Mouse (Mus musculus): ENCODE measurements at regions not wholly inside any gene's neighbourhood (a gene's known extent, or its start where the extent isn't known, plus 50 kb on each side); places are given as distances from the start of the nearest gene placed in this dataset.

- no peak for DNase-seq (ENCODE audit: low spot score)
- ATAC-seq (replicated peaks; ENCODE audit: low FRiP score) = no peak
- WGBS = 90% methylated on average over 1 of the region's 1 CpGs
- no peaks in the 10 kb centered on the region for H3K4me1 ChIP-seq (replicated peaks; ENCODE audit: control insufficient read depth, insufficient read depth, low read length)
- H3K27ac ChIP-seq (ENCODE audit: low read depth, low read length) = no peak overlapping the region
- no peaks in the 10 kb centered on the region for H3K36me3 ChIP-seq (ENCODE audit: control insufficient read depth, insufficient read depth, low read length)
- H3K4me3 ChIP-seq (ENCODE audit: low read depth, low read length) = no peak overlapping the region
- no peaks in the 10 kb centered on the region for H3K27me3 ChIP-seq (ENCODE audit: control insufficient read depth, insufficient read depth, low read length)
- H3K4me2 ChIP-seq (ENCODE audit: low read depth, low read length, severe bottlenecking) = no peak overlapping the region
- H3K9ac ChIP-seq (ENCODE audit: low read length) = no peak overlapping the region
- H3K9me3 ChIP-seq (ENCODE audit: control insufficient read depth, low read length) = no peaks in the 10 kb centered on the region
Measured at GRCm38 (mm10) chr12:65674916-65675660, 449.8 kb downstream of the Wdr20rt start.

- WGBS = 81% methylated on average over 2 of the region's 2 CpGs
- no peaks in the 10 kb centered on the region for H3K27me3 ChIP-seq (ENCODE audit: control insufficient read depth, insufficient read depth, low read length)
- no peaks in the 10 kb centered on the region for H3K36me3 ChIP-seq (ENCODE audit: control insufficient read depth, insufficient read depth, low read length)
- no peaks in the 10 kb centered on the region for H3K9me3 ChIP-seq (ENCODE audit: control insufficient read depth, low read length)
- DNase-seq (ENCODE audit: low spot score) = no peak
- H3K4me1 ChIP-seq (replicated peaks; ENCODE audit: control insufficient read depth, insufficient read depth, low read length) = no peaks in the 10 kb centered on the region
- H3K4me3 ChIP-seq (ENCODE audit: low read depth, low read length) = no peak overlapping the region
- H3K27ac ChIP-seq (ENCODE audit: low read depth, low read length) = no peak overlapping the region
- no peak overlapping the region for H3K9ac ChIP-seq (ENCODE audit: low read length)
- H3K4me2 ChIP-seq (ENCODE audit: low read depth, low read length, severe bottlenecking) = no peak overlapping the region
- ATAC-seq (replicated peaks; ENCODE audit: low FRiP score) = no peak
Measured at GRCm38 (mm10) chr12:65680335-65680734, 455.0 kb downstream of the Wdr20rt start.

- WGBS = 87% methylated on average over 6 of the region's 6 CpGs
- Histone ChIP-seq H3K27me3 (ENCODE audit: control insufficient read depth, insufficient read depth, low read length) (no peaks in the 10 kb centered on the region), H3K9ac (ENCODE audit: low read length) (no peak overlapping the region), H3K4me3 (ENCODE audit: low read depth, low read length) (no peak overlapping the region), H3K36me3 (ENCODE audit: control insufficient read depth, insufficient read depth, low read length) (no peaks in the 10 kb centered on the region), H3K4me2 (ENCODE audit: low read depth, low read length, severe bottlenecking) (no peak overlapping the region), H3K9me3 (ENCODE audit: control insufficient read depth, low read length) (no peaks in the 10 kb centered on the region), H3K27ac (ENCODE audit: low read depth, low read length) (no peak overlapping the region), H3K4me1 (replicated peaks; ENCODE audit: control insufficient read depth, insufficient read depth, low read length) (no peaks in the 10 kb centered on the region)
- ATAC-seq (replicated peaks; ENCODE audit: low FRiP score) (no peak), DNase-seq (ENCODE audit: low spot score) (no peak)
Measured at GRCm38 (mm10) chr12:65681826-65682225, 456.5 kb downstream of the Wdr20rt start.

- WGBS = 79% methylated on average over 1 of the region's 1 CpGs
- H3K4me1 ChIP-seq (replicated peaks; ENCODE audit: control insufficient read depth, insufficient read depth, low read length) = no peaks in the 10 kb centered on the region
- no peak for ATAC-seq (replicated peaks; ENCODE audit: low FRiP score)
Measured at GRCm38 (mm10) chr12:65704985-65705384, 479.7 kb downstream of the Wdr20rt start.

GRCm38 (mm10) chr12:65712304-65712703 lies 487.0 kb downstream of the Wdr20rt start:
- Histone ChIP-seq H3K4me3 (ENCODE audit: low read depth, low read length) (no peak overlapping the region), H3K27me3 (ENCODE audit: control insufficient read depth, insufficient read depth, low read length) (no peaks in the 10 kb centered on the region), H3K27ac (ENCODE audit: low read depth, low read length) (no peak overlapping the region), H3K36me3 (ENCODE audit: control insufficient read depth, insufficient read depth, low read length) (no peaks in the 10 kb centered on the region), H3K4me1 (replicated peaks; ENCODE audit: control insufficient read depth, insufficient read depth, low read length) (no peaks in the 10 kb centered on the region), H3K4me2 (ENCODE audit: low read depth, low read length, severe bottlenecking) (no peak overlapping the region), H3K9me3 (ENCODE audit: control insufficient read depth, low read length) (no peaks in the 10 kb centered on the region), H3K9ac (ENCODE audit: low read length) (no peak overlapping the region)
- WGBS = 19% methylated on average over 2 of the region's 2 CpGs
- DNase-seq (ENCODE audit: low spot score) (no peak), ATAC-seq (replicated peaks; ENCODE audit: low FRiP score) (no peak)

More at GRCm38 (mm10) chr12:65704985-65705384, 479.7 kb downstream of the Wdr20rt start:
- H3K9ac ChIP-seq (ENCODE audit: low read length) = no peak overlapping the region
- no peak for DNase-seq (ENCODE audit: low spot score)
- no peaks in the 10 kb centered on the region for H3K27me3 ChIP-seq (ENCODE audit: control insufficient read depth, insufficient read depth, low read length)
- H3K27ac ChIP-seq (ENCODE audit: low read depth, low read length) = no peak overlapping the region
- no peaks in the 10 kb centered on the region for H3K36me3 ChIP-seq (ENCODE audit: control insufficient read depth, insufficient read depth, low read length)
- H3K4me3 ChIP-seq (ENCODE audit: low read depth, low read length) = no peak overlapping the region
- no peak overlapping the region for H3K4me2 ChIP-seq (ENCODE audit: low read depth, low read length, severe bottlenecking)
- no peaks in the 10 kb centered on the region for H3K9me3 ChIP-seq (ENCODE audit: control insufficient read depth, low read length)
